Mouse (Mus musculus) stomach, postnatal 0 days (tissue): ENCODE results near the gene Psmd1.

Experiments used
- CTCF ChIP-seq: IDR thresholded peaks from 2 replicates; pipeline ENCODE4 v1.5.1; 2016; ENCODE audit warnings: antibody characterized with exemption, low read depth, mild to moderate bottlenecking, moderate library complexity
- EP300 ChIP-seq: optimal IDR thresholded peaks from 2 replicates; pipeline ENCODE3; 2016; ENCODE audit warnings: antibody characterized with exemption

DNA sequence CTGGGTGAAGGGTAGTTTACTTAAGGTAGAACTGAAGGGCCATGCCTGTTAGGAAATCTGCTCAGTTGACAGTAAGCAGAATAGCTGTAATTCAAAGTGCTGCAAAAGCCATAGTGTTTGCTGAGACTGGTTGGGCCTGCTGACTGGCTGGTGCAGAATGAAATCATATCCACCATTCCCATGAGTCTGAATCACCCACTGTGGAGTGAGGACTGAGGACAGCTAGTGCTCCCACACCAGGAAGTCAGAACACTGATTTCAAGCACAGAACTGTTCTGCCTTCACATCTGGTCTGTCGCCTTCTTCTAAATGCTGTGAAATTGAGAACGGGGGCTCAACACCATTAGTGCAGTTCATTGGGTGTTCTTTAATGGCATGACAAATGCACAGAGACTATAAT lies 61.8 kb downstream of the Psmd1 start:
- TF ChIP-seq CTCF (no peak), EP300 (no peak)
